ENCODE assay signal across 8 mouse cellular contexts in genomic region chr17:35320327-35321081, GRCm38 (mm10). TPM values are rescaled to one million over a fixed set of nuclear protein-coding genes. Genes with fewer than 3 reads are reported as not detected.
DNase-seq lines count a peak whose midpoint lies in the region; ATAC-seq and TF ChIP-seq lines count a peak whose summit lies in the region.

H2-Q1 (plus strand) TSS chr17:35320405.

- no peaks in the 10 kb centered on the region for H3K79me2 ChIP-seq in liver, adult 2 months (ENCODE audit: control insufficient read depth, insufficient read depth, low read length)

- TF ChIP-seq POLR2A in liver, adult 2 months (IDR thresholded peaks at IDR 0.05; ENCODE audit: extremely low read depth, insufficient read depth, low read length) = no peak

- DNase-seq in liver, adult 2 months (ENCODE audit: extremely low read depth, low read depth, low spot score) = peak; percentile 76
- no peak for DNase-seq in liver
- DNase-seq in embryonic facial prominence, embryonic 10.5 days (ENCODE audit: low spot score) = peak; percentile 21
- no peak for DNase-seq in neural tube, embryonic 11.5 days (ENCODE audit: low spot score)
- no peak for DNase-seq in gastrocnemius, adult 8-10 months (ENCODE audit: low spot score in 2 of 2)
- no peak for DNase-seq in left cerebral cortex, postnatal 14 days (ENCODE audit: low spot score in 2 of 2)
- DNase-seq in right cerebral cortex, postnatal 25 days = no peak

- peaks cover 2% of the 10 kb centered on the region; the same call in 1 of the 2 replicates for H3K4me1 ChIP-seq in liver, adult 2 months (ENCODE audit: control insufficient read depth, insufficient read depth, low read length)
- peaks cover 11% of the 10 kb centered on the region for H3K4me1 ChIP-seq in embryonic facial prominence, embryonic 10.5 days
- 0 out of 2 replicates have a peak, but pooled peaks cover 9% of the 10 kb centered on the region for H3K4me1 ChIP-seq in intestine, embryonic 16.5 days (ENCODE audit: control insufficient read depth, insufficient read depth, low read length)
- 0 out of 2 replicates have a peak, but pooled peaks cover 3% of the 10 kb centered on the region for H3K4me1 ChIP-seq in neural tube, embryonic 11.5 days (ENCODE audit: control insufficient read depth, insufficient read depth, low read length)

- H3K27me3 ChIP-seq in liver, adult 2 months (ENCODE audit: control insufficient read depth, insufficient read depth, low read length) = 0 out of 2 replicates have a peak, but pooled peaks cover 5% of the 10 kb centered on the region
- H3K27me3 ChIP-seq in embryonic facial prominence, embryonic 10.5 days (replicated peaks; ENCODE audit: low read depth, poor library complexity, severe bottlenecking) = peaks cover 62% of the 10 kb centered on the region
- H3K27me3 ChIP-seq in intestine, embryonic 16.5 days (replicated peaks; ENCODE audit: control insufficient read depth, insufficient read depth, low read length) = peaks cover 11% of the 10 kb centered on the region; the same call in 1 of the 2 replicates
- peaks cover 20% of the 10 kb centered on the region for H3K27me3 ChIP-seq in neural tube, embryonic 11.5 days (ENCODE audit: control insufficient read depth, insufficient read depth, low read length)

- ATAC-seq in intestine, embryonic 16.5 days = peak; percentile 93
- no peak for ATAC-seq in neural tube, embryonic 11.5 days (ENCODE audit: insufficient read depth, low FRiP score, low TSS enrichment)

- H3K36me3 ChIP-seq in liver, adult 2 months (ENCODE audit: control insufficient read depth, insufficient read depth, low read length) = no peaks in the 10 kb centered on the region
- H3K36me3 ChIP-seq in embryonic facial prominence, embryonic 10.5 days (replicated peaks) = no peaks in the 10 kb centered on the region
- no peaks in the 10 kb centered on the region for H3K36me3 ChIP-seq in intestine, embryonic 16.5 days (ENCODE audit: control insufficient read depth, insufficient read depth, low read length)
- no peaks in the 10 kb centered on the region for H3K36me3 ChIP-seq in neural tube, embryonic 11.5 days (ENCODE audit: control insufficient read depth, insufficient read depth, low read length)

- TF ChIP-seq CTCF in liver, adult 2 months (IDR thresholded peaks at IDR 0.05; ENCODE audit: low read depth, low read length) = no peak

- peak within 1 kb of the TSS; percentile 53; the same call in 1 of the 2 replicates for H3K4me3 ChIP-seq in liver, adult 2 months (ENCODE audit: insufficient read depth, low read depth, low read length)
- H3K4me3 ChIP-seq in embryonic facial prominence, embryonic 10.5 days = peak within 1 kb of the TSS; percentile 56
- H3K4me3 ChIP-seq in intestine, embryonic 16.5 days (ENCODE audit: low read length) = peak within 1 kb of the TSS; percentile 47
- H3K4me3 ChIP-seq in neural tube, embryonic 11.5 days (ENCODE audit: low read depth, low read length) = peak within 1 kb of the TSS; percentile 28

- WGBS in liver, adult 2 months = 2% methylated on average over 55 of the region's 55 CpGs
- WGBS in embryonic facial prominence, embryonic 10.5 days = 2% methylated on average over 55 of the region's 55 CpGs
- WGBS in intestine, embryonic 16.5 days = 2% methylated on average over 55 of the region's 55 CpGs
- WGBS in neural tube, embryonic 11.5 days = under 1% methylated on average over 51 of the region's 55 CpGs

- peak within 1 kb of the TSS; percentile 80 for H3K4me2 ChIP-seq in intestine, embryonic 16.5 days (ENCODE audit: low read depth, low read length)
- peak within 1 kb of the TSS; percentile 52 for H3K4me2 ChIP-seq in neural tube, embryonic 11.5 days (ENCODE audit: low read depth)

- no peaks in the 10 kb centered on the region for H3K9me3 ChIP-seq in embryonic facial prominence, embryonic 10.5 days
- no peaks in the 10 kb centered on the region for H3K9me3 ChIP-seq in intestine, embryonic 16.5 days (ENCODE audit: control insufficient read depth, low read length)
- H3K9me3 ChIP-seq in neural tube, embryonic 11.5 days (ENCODE audit: control insufficient read depth, low read length) = no peaks in the 10 kb centered on the region

- intact Hi-C loops in left cerebral cortex, postnatal 14 days (cut with DNase I) = no loop called here

- H3K9ac ChIP-seq in liver, adult 2 months (ENCODE audit: low read depth, low read length) = peak within 1 kb of the TSS; percentile 62
- H3K9ac ChIP-seq in intestine, embryonic 16.5 days (ENCODE audit: low read depth, low read length) = peak within 1 kb of the TSS; percentile 57
- peak within 1 kb of the TSS; percentile 29; the same call in 1 of the 2 replicates for H3K9ac ChIP-seq in neural tube, embryonic 11.5 days (ENCODE audit: low read length)

- no peak within 1 kb of the TSS for H3K27ac ChIP-seq in liver, adult 2 months (replicated peaks; ENCODE audit: insufficient read depth, low read depth, low read length)
- H3K27ac ChIP-seq in embryonic facial prominence, embryonic 10.5 days (replicated peaks) = no peak within 1 kb of the TSS
- no peak within 1 kb of the TSS for H3K27ac ChIP-seq in intestine, embryonic 16.5 days (ENCODE audit: low read length)
- no peak within 1 kb of the TSS for H3K27ac ChIP-seq in neural tube, embryonic 11.5 days (ENCODE audit: low read depth, low read length)

RNA-seq across cellular contexts. Expression of gene H2-Q1, which starts in this region (rescaled TPM):
- 9.1 and 11.1 TPM in 2 replicates for total RNA-seq in liver, adult 2 months (2014; rRNA removed)
- polyA plus RNA-seq in liver, adult 2 months (2012; rRNA removed) = 4.4 and 5.5 TPM in 2 replicates
- not detected in 2 replicates for polyA plus RNA-seq in embryonic facial prominence, embryonic 10.5 days (2016; fragmentation: Nextera tagmentation; extraction: Ambion mirVana)
- 8.8 and 12.8 TPM in 2 replicates for polyA plus RNA-seq in intestine, embryonic 16.5 days (2015; fragmentation: Nextera tagmentation; extraction: Ambion mirVana)
- not detected in 2 replicates for polyA plus RNA-seq in neural tube, embryonic 11.5 days (2014; fragmentation: Nextera tagmentation; extraction: Ambion mirVana)
- under 1 TPM in 3 of 4 experiments, not detected in 1; 0.17 to 0.65 (median 0.21) TPM for total RNA-seq in gastrocnemius, adult 8-10 months (2022)
- under 1 TPM; 0.48 to 0.74 TPM for total RNA-seq in left cerebral cortex, postnatal 14 days (2021)

Comparison
In these comparisons a context has a peak if more than half of its experiments do, and no peak if none do; other contexts are left out.
1. Peak in DNase-seq and H3K4me3 ChIP-seq in embryonic facial prominence, embryonic 10.5 days; RNA of the gene not detected or under 1 TPM.